Mouse (Mus musculus) forebrain, embryonic 15.5 days (tissue): ENCODE measurements around the gene Rab3d. TPM values are rescaled to one million over a fixed set of nuclear protein-coding genes. Genes with fewer than 3 reads are reported as not detected.

Experiments
- ATAC-seq: fragments of 200-750 bp; cut with Nextera tagmentation; replicated peaks from 2 replicates; pipeline ENCODE4 v1.8.0; 2017; ENCODE audit warnings: mild to moderate bottlenecking, moderate TSS enrichment, moderate library complexity
- H3K27ac ChIP-seq: fragments of 300-500 bp; sonication (generic); replicated peaks from 2 replicates; pipeline ENCODE4 v1.5.1; 2015; ENCODE audit warnings: mild to moderate bottlenecking, inconsistent platforms
- H3K27me3 ChIP-seq: fragments of 300-500 bp; sonication (generic); 2 replicates; pipeline ENCODE4 v1.6.1; 2015; ENCODE audit warnings: inconsistent platforms
- H3K36me3 ChIP-seq: fragments of 300-500 bp; sonication (generic); 2 replicates; pipeline ENCODE4 v1.6.1; 2015; ENCODE audit warnings: mild to moderate bottlenecking, inconsistent platforms
- H3K4me1 ChIP-seq: fragments of 300-500 bp; sonication (generic); 2 replicates; pipeline ENCODE4 v1.6.1; 2015; ENCODE audit warnings: inconsistent platforms
- H3K4me2 ChIP-seq: fragments of 300-500 bp; sonication (generic); replicated peaks from 2 replicates; pipeline ENCODE4 v1.6.1; 2015; ENCODE audit warnings: mild to moderate bottlenecking, inconsistent platforms
- H3K4me3 ChIP-seq: fragments of 300-500 bp; sonication (generic); 2 replicates; pipeline ENCODE4 v1.5.1; 2015; ENCODE audit warnings: mild to moderate bottlenecking, inconsistent platforms
- H3K9ac ChIP-seq: fragments of 300-500 bp; sonication (generic); replicated peaks from 2 replicates; pipeline ENCODE4 v1.6.1; 2015; ENCODE audit warnings: mild to moderate bottlenecking, inconsistent platforms
- H3K9me3 ChIP-seq: fragments of 300-500 bp; sonication (generic); 2 replicates; pipeline ENCODE4 v1.6.1; 2016; ENCODE audit warnings: inconsistent platforms
- WGBS: fragments of 180-500 bp; shearing (Covaris S2); methylation state at CpG from one replicate; pipeline ENCODE4 v1.1.7; 2015; ENCODE audit warnings: mixed read lengths; 5-methylcytosine and 5-hydroxymethylcytosine counted together
- polyA plus RNA-seq: library from polyadenylated mRNA; unstranded; fragments of >200 nt; fragmentation: Nextera tagmentation; extraction: Ambion mirVana; gene quantifications from 2 replicates; pipeline ENCODE4 v1.2.1, GENCODE M21; 2015

Rab3d gene
- polyA plus RNA-seq, 1 experiment from 2014 or later = 33.8 TPM

GRCm38 (mm10) chr9:21924099-21924493 lies 6.1 kb upstream of the Rab3d start:
- WGBS = 75% methylated on average over 6 of the region's 6 CpGs
- Histone ChIP-seq H3K4me3 (no peak overlapping the region), H3K4me2 (no peak overlapping the region), H3K27me3 (no peaks in the 10 kb centered on the region), H3K9ac (no peak overlapping the region), H3K9me3 (no peaks in the 10 kb centered on the region), H3K27ac (no peak overlapping the region), H3K36me3 (no peaks in the 10 kb centered on the region), H3K4me1 (peaks cover 11% of the 10 kb centered on the region)
- ATAC-seq = no peak

GRCm38 (mm10) chr9:21923490-21924098 lies 5.6 kb upstream of the Rab3d start:
- ATAC-seq = no peak
- H3K4me3 ChIP-seq = no peak overlapping the region
- 79% methylated on average over 3 of the region's 3 CpGs for WGBS

GRCm38 (mm10) chr9:21923036-21923435 lies 5.0 kb upstream of the Rab3d start:
- H3K27ac ChIP-seq = no peak overlapping the region
- H3K4me1 ChIP-seq = peaks cover 16% of the 10 kb centered on the region
- H3K9me3 ChIP-seq = no peaks in the 10 kb centered on the region
- no peaks in the 10 kb centered on the region for H3K27me3 ChIP-seq
- 93% methylated on average over 4 of the region's 4 CpGs for WGBS
- no peak overlapping the region for H3K4me3 ChIP-seq
- ATAC-seq = no peak
- H3K36me3 ChIP-seq = no peaks in the 10 kb centered on the region
- no peak overlapping the region for H3K4me2 ChIP-seq
- H3K9ac ChIP-seq = no peak overlapping the region

More at GRCm38 (mm10) chr9:21923490-21924098, 5.6 kb upstream of the Rab3d start:
- Histone ChIP-seq H3K9me3 (no peaks in the 10 kb centered on the region), H3K4me2 (no peak overlapping the region), H3K27me3 (no peaks in the 10 kb centered on the region), H3K9ac (no peak overlapping the region), H3K4me1 (peaks cover 11% of the 10 kb centered on the region), H3K27ac (no peak overlapping the region), H3K36me3 (no peaks in the 10 kb centered on the region)

- Histone ChIP-seq H3K27ac (peak overlapping the region; percentile 88), H3K27me3 (no peaks in the 10 kb centered on the region), H3K9me3 (no peaks in the 10 kb centered on the region), H3K36me3 (no peaks in the 10 kb centered on the region), H3K9ac (no peak overlapping the region), H3K4me2 (peak overlapping the region; percentile 87), H3K4me3 (peak overlapping the region; percentile 69), H3K4me1 (peaks cover 16% of the 10 kb centered on the region)
- 12% methylated on average over 5 of the region's 5 CpGs for WGBS
- no peak for ATAC-seq
Observed at GRCm38 (mm10) chr9:21918692-21919384, 846 bp upstream of the Rab3d start.

- peaks cover 16% of the 10 kb centered on the region for H3K4me1 ChIP-seq
- H3K27ac ChIP-seq = peak overlapping the region; percentile 88
- ATAC-seq = peak; percentile 86
- peak overlapping the region; percentile 87 for H3K4me2 ChIP-seq
- H3K4me3 ChIP-seq = peak overlapping the region; percentile 69
- WGBS = 1% methylated on average over 35 of the region's 35 CpGs
- no peaks in the 10 kb centered on the region; the same call in 1 of the 2 replicates for H3K36me3 ChIP-seq
- peak overlapping the region; percentile 71 for H3K9ac ChIP-seq
- no peaks in the 10 kb centered on the region for H3K27me3 ChIP-seq
- no peaks in the 10 kb centered on the region for H3K9me3 ChIP-seq
Observed at GRCm38 (mm10) chr9:21917493-21918034, 428 bp downstream of the Rab3d start.

GRCm38 (mm10) chr9:21916851-21917492 lies 1.0 kb downstream of the Rab3d start:
- peak overlapping the region; percentile 88 for H3K27ac ChIP-seq
- no peak for ATAC-seq
- WGBS = 58% methylated on average over 3 of the region's 3 CpGs

GRCm38 (mm10) chr9:21909474-21910223 lies 8.3 kb downstream of the Rab3d start:
- no peak for ATAC-seq
- Histone ChIP-seq H3K9ac (no peak overlapping the region), H3K27ac (no peak overlapping the region), H3K4me2 (no peak overlapping the region), H3K4me1 (no peaks in the 10 kb centered on the region), H3K36me3 (no peaks in the 10 kb centered on the region; the same call in 1 of the 2 replicates), H3K27me3 (no peaks in the 10 kb centered on the region; the same call in 1 of the 2 replicates), H3K4me3 (no peak overlapping the region), H3K9me3 (no peaks in the 10 kb centered on the region)
- WGBS = 81% methylated on average over 10 of the region's 10 CpGs

More at GRCm38 (mm10) chr9:21916851-21917492, 1.0 kb downstream of the Rab3d start:
- H3K9me3 ChIP-seq = no peaks in the 10 kb centered on the region
- peak overlapping the region; percentile 71 for H3K9ac ChIP-seq
- peak overlapping the region; percentile 87 for H3K4me2 ChIP-seq
- H3K36me3 ChIP-seq = no peaks in the 10 kb centered on the region; the same call in 1 of the 2 replicates
- H3K27me3 ChIP-seq = no peaks in the 10 kb centered on the region
- peak overlapping the region; percentile 69 for H3K4me3 ChIP-seq
- peaks cover 16% of the 10 kb centered on the region for H3K4me1 ChIP-seq

GRCm38 (mm10) chr9:21908216-21908615 lies 9.8 kb downstream of the Rab3d start:
- WGBS = 86% methylated on average over 11 of the region's 11 CpGs
- no peaks in the 10 kb centered on the region for H3K36me3 ChIP-seq
- H3K4me1 ChIP-seq = no peaks in the 10 kb centered on the region
- H3K27me3 ChIP-seq = no peaks in the 10 kb centered on the region; the same call in 1 of the 2 replicates
- no peak for ATAC-seq
- H3K9me3 ChIP-seq = no peaks in the 10 kb centered on the region
- no peak overlapping the region for H3K27ac ChIP-seq
- no peak overlapping the region for H3K4me2 ChIP-seq
- H3K4me3 ChIP-seq = no peak overlapping the region
- no peak overlapping the region for H3K9ac ChIP-seq

GRCm38 (mm10) chr9:21904031-21904430 lies 14.0 kb downstream of the Rab3d start:
- H3K4me2 ChIP-seq = no peak overlapping the region
- no peak overlapping the region for H3K9ac ChIP-seq
- ATAC-seq = no peak
- 87% methylated on average over 4 of the region's 4 CpGs for WGBS
- H3K4me1 ChIP-seq = peaks cover 5% of the 10 kb centered on the region
- no peaks in the 10 kb centered on the region for H3K9me3 ChIP-seq
- no peaks in the 10 kb centered on the region for H3K36me3 ChIP-seq
- H3K27ac ChIP-seq = no peak overlapping the region
- H3K27me3 ChIP-seq = peaks cover 7% of the 10 kb centered on the region; the same call in 1 of the 2 replicates
- no peak overlapping the region for H3K4me3 ChIP-seq

- peaks cover 5% of the 10 kb centered on the region for H3K4me1 ChIP-seq
- peak overlapping the region; percentile 60; the same call in 1 of the 2 replicates for H3K27ac ChIP-seq
- peaks cover 7% of the 10 kb centered on the region; the same call in 1 of the 2 replicates for H3K27me3 ChIP-seq
- peak; percentile 94 for ATAC-seq
- peak overlapping the region; percentile 37; the same call in 1 of the 2 replicates for H3K9ac ChIP-seq
- H3K9me3 ChIP-seq = no peaks in the 10 kb centered on the region
- peak overlapping the region; percentile 45 for H3K4me3 ChIP-seq
- H3K4me2 ChIP-seq = peak overlapping the region; percentile 49
- WGBS = 16% methylated on average over 10 of the region's 10 CpGs
- H3K36me3 ChIP-seq = no peaks in the 10 kb centered on the region
Observed at GRCm38 (mm10) chr9:21901223-21901820, 16.7 kb downstream of the Rab3d start.

- H3K27ac ChIP-seq = no peak overlapping the region
- H3K9ac ChIP-seq = no peak overlapping the region
- H3K9me3 ChIP-seq = no peaks in the 10 kb centered on the region
- peaks cover 4% of the 10 kb centered on the region; the same call in 1 of the 2 replicates for H3K27me3 ChIP-seq
- 65% methylated on average over 3 of the region's 3 CpGs for WGBS
- no peaks in the 10 kb centered on the region for H3K36me3 ChIP-seq
- no peak for ATAC-seq
- no peaks in the 10 kb centered on the region for H3K4me1 ChIP-seq
- no peak overlapping the region for H3K4me2 ChIP-seq
- no peak overlapping the region for H3K4me3 ChIP-seq
Observed at GRCm38 (mm10) chr9:21889229-21889628, 28.8 kb downstream of the Rab3d start.
